Mouse (Mus musculus) G1E (cell line): ENCODE data around the gene Tapbp. TPM values are rescaled to one million over a fixed set of nuclear protein-coding genes. Genes with fewer than 3 reads are reported as not detected.

Experiments
- ATAC-seq: 2 replicates; pipeline ENCODE4 v1.8.0; 2016; ENCODE audit warnings: mild to moderate bottlenecking; ENCODE audit not compliant: insufficient number of reproducible peaks, poor library complexity, low FRiP score, severe bottlenecking; ENCODE audit errors: extremely low read depth
- DNase-seq: peaks from one replicate; pipeline ENCODE4 v3.0.0; 2012; ENCODE audit warnings: low spot score
- H3K27me3 ChIP-seq: 2 replicates; pipeline ENCODE4 v1.6.1; 2012; ENCODE audit warnings: mild to moderate bottlenecking, low read length, inconsistent platforms; ENCODE audit not compliant: insufficient read depth
- H3K36me3 ChIP-seq: replicated peaks from 2 replicates; pipeline ENCODE3; 2012; ENCODE audit warnings: mild to moderate bottlenecking, inconsistent platforms
- H3K4me1 ChIP-seq: 2 replicates; pipeline ENCODE4 v1.6.1; 2012; ENCODE audit warnings: low read depth, low read length, inconsistent platforms, mixed read lengths; ENCODE audit not compliant: insufficient read depth
- H3K4me3 ChIP-seq: 2 replicates; pipeline ENCODE4 v1.5.1; 2012; ENCODE audit warnings: low read depth, mild to moderate bottlenecking, inconsistent platforms, low read length, moderate library complexity, mixed read lengths
- H3K9me3 ChIP-seq: replicated peaks from 2 replicates; pipeline ENCODE4 v1.6.1; 2012; ENCODE audit warnings: inconsistent platforms
- CTCF ChIP-seq: IDR thresholded peaks from 2 replicates; pipeline ENCODE4 v1.5.1; 2012; ENCODE audit warnings: low read depth, low read length, inconsistent platforms, mixed read lengths
- GATA1 ChIP-seq: IDR thresholded peaks from 2 replicates; pipeline ENCODE4 v1.6.1; 2012; ENCODE audit warnings: borderline replicate concordance, low read length, inconsistent platforms, mixed read lengths
- GATA2 ChIP-seq: IDR thresholded peaks from 2 replicates; pipeline ENCODE4 v1.6.1; 2012; ENCODE audit warnings: low read depth, low read length, inconsistent platforms, borderline replicate concordance
- POLR2AphosphoS5 ChIP-seq: IDR thresholded peaks from 2 replicates; pipeline ENCODE4 v1.6.1; 2012; ENCODE audit warnings: low read depth, low read length, inconsistent platforms; ENCODE audit not compliant: insufficient replicate concordance
- TAL1 ChIP-seq: conservative IDR thresholded peaks from 2 replicates; pipeline ENCODE4 v1.6.1; 2012; ENCODE audit warnings: low read depth, low read length, inconsistent platforms, mixed read lengths
- polyA plus RNA-seq: library from polyadenylated mRNA; stranded (reverse); fragments of >175 nt; gene quantifications from 2 replicates; pipeline ENCODE4 v1.2.3, GENCODE M21; 2012
- total RNA-seq, 2 experiments: library from RNA; stranded (forward) in 1 of 2; stranded (reverse) in 1 of 2; fragments of 200-1000 nt in 1 of 2; fragments of >200 nt in 1 of 2; fragmentation: Nextera tagmentation in 1 of 2; gene quantifications; 2 replicates each; pipeline ENCODE4 v1.2.3; 2014 to 2017

Tapbp gene
- total and polyA plus RNA-seq, 3 experiments, result 17.0 to 142 (median 43.0) TPM

GRCm38 (mm10) chr17:33930280-33931158, 14.8 kb downstream of the Tapbp start:
- Histone ChIP-seq H3K4me3 (peak overlapping the region; percentile 91), H3K27me3 (no peaks in the 10 kb centered on the region), H3K36me3 (peaks cover 72% of the 10 kb centered on the region), H3K4me1 (peaks cover 69% of the 10 kb centered on the region), H3K9me3 (no peaks in the 10 kb centered on the region)
- DNase-seq (peak; percentile 65), ATAC-seq (peak; percentile 56; the same call in 1 of the 2 replicates)
- TF ChIP-seq GATA2 (no peak), GATA1 (no peak)

- peak overlapping the region; percentile 91 for H3K4me3 ChIP-seq
- TF ChIP-seq GATA1 (no peak), TAL1 (no peak), CTCF (no peak), GATA2 (no peak), POLR2AphosphoS5 (no peak)
These were observed 15.6 kb downstream of the Tapbp start for GRCm38 (mm10) chr17:33931159-33931866.

GRCm38 (mm10) chr17:33931947-33932346, 16.2 kb downstream of the Tapbp start:
- TF ChIP-seq TAL1, result no peak
- no peak for TF ChIP-seq CTCF
- TF ChIP-seq POLR2AphosphoS5, result no peak
- TF ChIP-seq GATA2, result no peak
- no peak for TF ChIP-seq GATA1
- H3K4me3 ChIP-seq, result no peak overlapping the region; the same call in 1 of the 2 replicates
- H3K4me1 ChIP-seq, result peaks cover 60% of the 10 kb centered on the region
- ATAC-seq (no peak), DNase-seq (no peak)
- peaks cover 71% of the 10 kb centered on the region for H3K36me3 ChIP-seq
- no peaks in the 10 kb centered on the region for H3K27me3 ChIP-seq
- H3K9me3 ChIP-seq, result no peaks in the 10 kb centered on the region

More at GRCm38 (mm10) chr17:33931159-33931866, 15.6 kb downstream of the Tapbp start:
- peaks cover 72% of the 10 kb centered on the region for H3K36me3 ChIP-seq
- H3K27me3 ChIP-seq, result no peaks in the 10 kb centered on the region
- DNase-seq (no peak), ATAC-seq (no peak)
- no peaks in the 10 kb centered on the region for H3K9me3 ChIP-seq
- H3K4me1 ChIP-seq, result peaks cover 61% of the 10 kb centered on the region

- H3K4me1 ChIP-seq, result peaks cover 65% of the 10 kb centered on the region
- no peak overlapping the region for H3K4me3 ChIP-seq
- DNase-seq, result no peak
- H3K9me3 ChIP-seq, result no peaks in the 10 kb centered on the region
- peaks cover 71% of the 10 kb centered on the region for H3K36me3 ChIP-seq
- no peak for ATAC-seq
- TF ChIP-seq POLR2AphosphoS5 (no peak), CTCF (no peak), TAL1 (no peak), GATA1 (no peak), GATA2 (no peak)
- H3K27me3 ChIP-seq, result no peaks in the 10 kb centered on the region
These were observed 16.7 kb downstream of the Tapbp start for GRCm38 (mm10) chr17:33932448-33932847.

- H3K4me1 ChIP-seq, result peaks cover 63% of the 10 kb centered on the region
- ATAC-seq (no peak), DNase-seq (no peak)
- no peaks in the 10 kb centered on the region for H3K9me3 ChIP-seq
- H3K4me3 ChIP-seq, result no peak overlapping the region
- peaks cover 69% of the 10 kb centered on the region for H3K36me3 ChIP-seq
- H3K27me3 ChIP-seq, result no peaks in the 10 kb centered on the region
- TF ChIP-seq GATA1 (no peak), CTCF (no peak), TAL1 (no peak), GATA2 (no peak), POLR2AphosphoS5 (no peak)
These were observed 17.3 kb downstream of the Tapbp start for GRCm38 (mm10) chr17:33932970-33933369.

GRCm38 (mm10) chr17:33935422-33936055, 19.8 kb downstream of the Tapbp start:
- no peaks in the 10 kb centered on the region for H3K27me3 ChIP-seq
- H3K4me3 ChIP-seq, result no peak overlapping the region
- DNase-seq (no peak), ATAC-seq (no peak)
- peaks cover 67% of the 10 kb centered on the region for H3K4me1 ChIP-seq
- TF ChIP-seq CTCF (no peak), GATA2 (no peak), POLR2AphosphoS5 (no peak), GATA1 (no peak), TAL1 (no peak)
- H3K36me3 ChIP-seq, result peaks cover 80% of the 10 kb centered on the region
- no peaks in the 10 kb centered on the region for H3K9me3 ChIP-seq
